Mouse (Mus musculus): ENCODE results near the gene Vps37b. TPM values are rescaled to one million over a fixed set of nuclear protein-coding genes. Genes with fewer than 3 reads are reported as not detected.

Gene Vps37b
- polyA plus RNA-seq, 1 experiment from 2014 or later: 40.7 TPM

DNA sequence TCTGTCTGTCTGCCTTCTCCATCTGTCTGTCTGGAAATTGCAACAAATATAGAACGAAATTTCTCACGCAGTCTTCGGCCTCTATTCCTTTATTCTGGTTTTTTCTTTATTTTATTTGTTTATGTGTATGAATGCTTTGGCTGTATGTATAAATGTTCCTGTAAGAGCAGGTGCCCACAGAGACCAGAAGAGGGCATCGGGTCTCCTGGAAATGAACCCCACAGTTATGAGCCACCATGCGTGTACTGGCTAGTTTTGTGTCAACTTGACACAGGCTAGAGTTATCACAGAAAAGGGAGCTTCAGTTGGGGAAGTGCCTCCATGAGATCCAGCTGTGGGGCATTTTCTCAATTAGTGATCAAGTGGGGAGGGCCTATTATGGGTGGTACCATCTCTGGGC is 11.9 kb upstream of the Vps37b start:
- no peak for ATAC-seq (ENCODE audit: insufficient number of reproducible peaks, insufficient read depth, low FRiP score, low TSS enrichment, low read depth)
- Histone ChIP-seq H3K9me3 (no peaks in the 10 kb centered on the region), H3K27ac (no peak overlapping the region; the same call in 1 of the 2 replicates), H3K36me3 (no peaks in the 10 kb centered on the region), H3K9ac (replicated peaks) (no peak overlapping the region), H3K4me2 (no peak overlapping the region), H3K4me1 (replicated peaks) (no peaks in the 10 kb centered on the region), H3K27me3 (no peaks in the 10 kb centered on the region), H3K4me3 (replicated peaks) (no peak overlapping the region)
- WGBS: 93% methylated on average over 5 of the region's 5 CpGs

DNA sequence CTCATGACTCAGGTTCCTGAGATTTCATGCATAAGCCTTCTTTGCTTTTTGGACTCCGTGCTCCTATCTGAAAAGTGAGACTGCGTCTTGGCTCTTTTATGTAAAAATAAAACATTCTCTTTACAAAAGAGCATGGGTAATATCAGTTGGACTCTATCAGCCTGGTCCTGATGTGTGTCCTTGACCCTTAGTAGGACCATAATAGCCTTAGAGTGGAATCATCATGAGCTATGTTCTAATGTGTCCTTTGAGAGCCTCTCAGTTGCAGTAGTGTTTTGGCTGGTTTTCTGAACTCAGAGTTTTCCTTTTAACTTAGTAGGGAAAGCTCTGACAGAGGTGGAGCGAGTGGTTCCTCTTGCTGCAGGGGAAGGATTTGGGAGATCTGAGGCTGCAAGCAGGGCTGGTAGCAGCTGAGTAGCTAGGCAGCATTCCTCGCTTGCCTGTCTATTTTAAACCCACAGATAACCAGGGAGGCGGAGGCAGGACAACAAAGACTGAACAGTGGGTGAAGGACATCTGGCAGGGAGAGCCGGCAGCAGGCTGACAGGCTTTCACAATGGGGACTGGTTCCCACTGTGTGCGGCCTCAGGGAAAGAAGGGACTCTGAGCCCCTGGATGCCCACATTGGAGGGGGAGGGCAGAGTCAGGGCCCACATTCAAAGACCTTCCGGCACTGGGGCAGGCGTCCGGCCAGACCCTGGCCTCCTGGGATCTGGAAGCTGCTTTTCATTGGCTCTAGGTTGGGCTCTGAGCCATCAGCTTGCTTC is 11.3 kb upstream of the Vps37b start:
- no peak overlapping the region for H3K4me2 ChIP-seq
- no peak overlapping the region for H3K4me3 ChIP-seq (replicated peaks)
- no peaks in the 10 kb centered on the region for H3K36me3 ChIP-seq
- H3K4me1 ChIP-seq (replicated peaks): no peaks in the 10 kb centered on the region
- no peak for ATAC-seq (ENCODE audit: insufficient number of reproducible peaks, insufficient read depth, low FRiP score, low TSS enrichment, low read depth)
- H3K27ac ChIP-seq: peak overlapping the region; percentile 31
- H3K9ac ChIP-seq (replicated peaks): no peak overlapping the region
- 47% methylated on average over 10 of the region's 10 CpGs for WGBS
- H3K9me3 ChIP-seq: no peaks in the 10 kb centered on the region
- H3K27me3 ChIP-seq: no peaks in the 10 kb centered on the region

DNA sequence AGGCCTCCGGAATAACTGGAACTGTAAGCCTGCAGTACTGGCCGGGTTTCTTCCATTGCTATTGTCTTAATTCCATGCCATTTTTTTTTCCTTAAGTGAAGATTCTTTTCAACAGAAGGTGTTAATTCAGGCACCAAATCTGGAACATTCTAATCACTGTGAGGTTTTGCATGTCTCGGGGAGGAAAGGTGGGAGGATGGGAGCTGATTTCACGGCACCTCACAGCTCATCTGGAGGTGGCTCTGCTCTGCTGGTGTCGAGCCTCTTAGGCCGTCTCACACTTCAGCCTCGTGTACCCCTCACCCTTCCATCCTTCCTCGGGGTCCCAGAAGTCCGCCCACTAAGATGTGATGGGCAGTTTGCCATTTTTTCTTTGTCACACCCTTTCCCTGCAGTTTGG is 9.0 kb upstream of the Vps37b start:
- Histone ChIP-seq H3K4me3 (replicated peaks) (no peak overlapping the region), H3K27me3 (no peaks in the 10 kb centered on the region), H3K4me2 (no peak overlapping the region), H3K36me3 (no peaks in the 10 kb centered on the region), H3K9ac (replicated peaks) (no peak overlapping the region), H3K27ac (no peak overlapping the region), H3K9me3 (no peaks in the 10 kb centered on the region), H3K4me1 (replicated peaks) (no peaks in the 10 kb centered on the region)
- WGBS: 71% methylated on average over 9 of the region's 9 CpGs
- ATAC-seq (ENCODE audit: insufficient number of reproducible peaks, insufficient read depth, low FRiP score, low TSS enrichment, low read depth): no peak

DNA sequence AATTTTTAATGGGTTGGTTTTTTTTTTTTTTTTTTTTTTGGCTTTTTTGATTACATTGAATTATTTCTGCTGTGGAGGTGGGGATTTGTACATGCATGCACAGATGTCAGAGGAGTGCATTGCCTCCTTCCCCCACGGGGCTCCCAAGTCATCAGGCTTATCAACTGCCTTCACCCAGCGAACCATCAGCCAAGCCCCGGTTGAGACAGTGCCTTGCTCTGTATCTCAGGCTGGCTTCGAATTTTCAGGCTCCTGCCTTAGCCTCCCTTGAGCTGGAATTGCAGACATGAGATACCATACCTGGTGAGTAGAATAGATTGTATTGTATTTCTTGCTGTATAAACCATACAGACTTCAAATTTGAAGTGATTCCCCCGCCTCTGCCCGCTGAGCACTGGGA is 7.5 kb upstream of the Vps37b start:
- Histone ChIP-seq H3K4me1 (replicated peaks) (no peaks in the 10 kb centered on the region), H3K36me3 (no peaks in the 10 kb centered on the region), H3K4me3 (replicated peaks) (no peak overlapping the region), H3K27me3 (no peaks in the 10 kb centered on the region), H3K4me2 (no peak overlapping the region), H3K9me3 (no peaks in the 10 kb centered on the region), H3K27ac (no peak overlapping the region), H3K9ac (replicated peaks) (no peak overlapping the region)
- WGBS: 88% methylated on average over 6 of the region's 6 CpGs
- ATAC-seq (ENCODE audit: insufficient number of reproducible peaks, insufficient read depth, low FRiP score, low TSS enrichment, low read depth): no peak

DNA sequence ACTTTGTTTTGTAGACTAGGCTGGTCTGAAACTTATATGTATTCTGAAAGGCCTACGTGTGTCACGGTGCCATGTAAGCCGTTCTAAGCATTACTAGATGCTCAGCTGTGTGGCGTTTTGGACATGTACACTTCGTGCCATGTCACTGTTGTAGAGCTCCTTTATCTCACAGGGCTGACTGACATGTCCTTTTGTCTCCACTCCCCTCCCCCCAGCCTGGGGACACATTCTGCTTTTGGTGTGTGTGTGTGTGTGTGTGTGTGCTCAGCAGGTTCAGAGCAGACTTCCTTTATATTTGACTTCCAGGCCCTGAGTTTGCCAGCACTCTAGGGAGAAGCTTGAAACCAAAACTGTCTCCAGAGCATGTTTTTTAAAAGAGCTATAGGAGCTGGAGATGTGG is 4.8 kb upstream of the Vps37b start:
- Histone ChIP-seq H3K27ac (no peak overlapping the region), H3K9me3 (no peaks in the 10 kb centered on the region), H3K36me3 (no peaks in the 10 kb centered on the region), H3K27me3 (no peaks in the 10 kb centered on the region), H3K4me1 (replicated peaks) (no peaks in the 10 kb centered on the region), H3K4me3 (replicated peaks) (no peak overlapping the region), H3K4me2 (no peak overlapping the region), H3K9ac (replicated peaks) (no peak overlapping the region)
- ATAC-seq (ENCODE audit: insufficient number of reproducible peaks, insufficient read depth, low FRiP score, low TSS enrichment, low read depth): no peak
- 82% methylated on average over 5 of the region's 5 CpGs for WGBS

DNA sequence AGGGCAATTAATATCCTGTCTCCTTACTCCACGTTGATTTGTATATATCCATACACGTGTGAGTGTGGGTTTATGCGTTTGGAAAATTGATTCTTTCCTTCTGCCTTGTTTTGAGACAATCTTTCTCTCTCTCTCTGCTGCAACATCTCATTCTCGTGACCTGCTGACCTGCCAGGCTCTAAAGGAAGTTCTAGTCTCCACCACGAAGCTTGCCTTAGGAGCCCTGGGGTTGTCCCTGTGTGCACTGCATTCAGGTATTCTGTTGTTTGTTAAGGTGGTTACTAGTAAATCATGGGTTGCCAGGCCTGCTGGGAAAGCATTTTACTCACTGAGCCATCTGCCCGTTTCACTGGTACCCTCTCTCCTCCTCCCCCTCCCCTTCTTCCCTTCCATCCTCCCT is 4.3 kb upstream of the Vps37b start:
- no peak for ATAC-seq (ENCODE audit: insufficient number of reproducible peaks, insufficient read depth, low FRiP score, low TSS enrichment, low read depth)
- no peaks in the 10 kb centered on the region for H3K9me3 ChIP-seq
- H3K4me2 ChIP-seq: no peak overlapping the region
- H3K27ac ChIP-seq: no peak overlapping the region
- H3K27me3 ChIP-seq: no peaks in the 10 kb centered on the region
- no peak overlapping the region for H3K9ac ChIP-seq (replicated peaks)
- H3K4me3 ChIP-seq (replicated peaks): no peak overlapping the region
- WGBS: 50% methylated on average over 6 of the region's 6 CpGs
- no peaks in the 10 kb centered on the region for H3K4me1 ChIP-seq (replicated peaks)
- H3K36me3 ChIP-seq: no peaks in the 10 kb centered on the region

DNA sequence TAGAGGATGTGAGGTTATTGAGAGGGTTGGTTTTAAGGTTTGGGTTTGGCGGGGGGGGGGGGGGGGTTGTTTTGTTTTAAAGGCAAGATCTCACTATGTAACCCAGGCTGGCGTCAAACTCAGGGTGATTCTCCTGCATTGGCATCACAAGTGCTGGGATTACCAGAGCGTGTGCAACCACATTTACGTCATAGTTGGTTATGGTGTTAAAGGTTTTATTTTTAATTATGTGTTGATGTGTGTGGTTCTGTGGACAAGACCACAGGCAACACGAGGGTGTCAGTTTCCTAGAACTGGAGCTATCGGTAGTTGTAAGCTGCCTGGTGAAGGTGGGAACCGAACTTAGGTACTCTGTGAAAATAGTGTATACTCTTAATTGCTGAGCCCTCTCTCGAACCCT is 3.7 kb upstream of the Vps37b start:
- WGBS: 76% methylated on average over 7 of the region's 8 CpGs
- Histone ChIP-seq H3K9ac (replicated peaks) (no peak overlapping the region), H3K27ac (no peak overlapping the region), H3K36me3 (no peaks in the 10 kb centered on the region), H3K27me3 (no peaks in the 10 kb centered on the region), H3K4me3 (replicated peaks) (no peak overlapping the region), H3K9me3 (no peaks in the 10 kb centered on the region), H3K4me2 (no peak overlapping the region), H3K4me1 (replicated peaks) (peaks cover 5% of the 10 kb centered on the region)
- ATAC-seq (ENCODE audit: insufficient number of reproducible peaks, insufficient read depth, low FRiP score, low TSS enrichment, low read depth): no peak

DNA sequence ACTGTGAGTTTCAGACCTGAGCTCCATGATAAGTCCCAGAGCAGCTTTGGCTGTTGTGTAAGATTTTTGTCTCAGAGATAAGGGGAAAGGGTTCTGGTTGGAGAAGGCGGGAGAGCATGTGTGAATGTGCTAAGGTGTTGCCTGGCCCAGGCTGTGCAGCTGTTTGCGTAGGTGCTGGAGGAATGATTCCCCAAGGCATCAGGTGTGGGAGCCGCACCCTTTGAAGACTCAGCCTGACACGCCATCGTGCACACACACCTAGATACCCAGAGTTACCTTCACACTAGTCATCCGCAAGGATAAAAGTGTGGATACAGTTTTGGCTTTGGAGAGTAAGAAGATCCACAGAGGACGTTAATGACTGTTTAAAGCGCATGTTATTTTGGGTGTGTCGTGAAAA is 3.3 kb upstream of the Vps37b start:
- Histone ChIP-seq H3K27ac (no peak overlapping the region), H3K4me3 (replicated peaks) (no peak overlapping the region), H3K27me3 (no peaks in the 10 kb centered on the region), H3K4me2 (no peak overlapping the region), H3K9ac (replicated peaks) (no peak overlapping the region), H3K36me3 (no peaks in the 10 kb centered on the region), H3K4me1 (replicated peaks) (peaks cover 9% of the 10 kb centered on the region), H3K9me3 (no peaks in the 10 kb centered on the region)
- ATAC-seq (ENCODE audit: insufficient number of reproducible peaks, insufficient read depth, low FRiP score, low TSS enrichment, low read depth): no peak
- WGBS: 80% methylated on average over 9 of the region's 9 CpGs

DNA sequence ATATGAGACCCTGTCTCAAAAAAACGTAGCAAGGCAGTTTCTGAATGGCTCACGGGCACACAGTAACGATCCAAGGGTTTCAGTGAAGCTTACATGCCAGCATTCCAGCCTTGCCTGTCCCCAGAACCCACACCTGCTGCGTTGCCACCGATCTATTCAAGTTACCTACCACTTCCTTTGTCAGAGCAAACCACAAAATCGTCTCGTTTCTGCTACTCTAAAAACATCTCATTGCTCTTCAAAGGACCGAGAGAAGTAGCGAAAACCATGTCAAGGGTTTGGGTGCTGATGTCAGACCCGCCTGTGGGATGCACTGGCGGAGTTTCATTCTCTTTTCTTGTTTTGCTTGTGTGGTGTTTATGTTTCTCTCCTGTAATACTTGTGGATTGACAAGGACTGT is 2.4 kb upstream of the Vps37b start:
- no peaks in the 10 kb centered on the region for H3K9me3 ChIP-seq

DNA sequence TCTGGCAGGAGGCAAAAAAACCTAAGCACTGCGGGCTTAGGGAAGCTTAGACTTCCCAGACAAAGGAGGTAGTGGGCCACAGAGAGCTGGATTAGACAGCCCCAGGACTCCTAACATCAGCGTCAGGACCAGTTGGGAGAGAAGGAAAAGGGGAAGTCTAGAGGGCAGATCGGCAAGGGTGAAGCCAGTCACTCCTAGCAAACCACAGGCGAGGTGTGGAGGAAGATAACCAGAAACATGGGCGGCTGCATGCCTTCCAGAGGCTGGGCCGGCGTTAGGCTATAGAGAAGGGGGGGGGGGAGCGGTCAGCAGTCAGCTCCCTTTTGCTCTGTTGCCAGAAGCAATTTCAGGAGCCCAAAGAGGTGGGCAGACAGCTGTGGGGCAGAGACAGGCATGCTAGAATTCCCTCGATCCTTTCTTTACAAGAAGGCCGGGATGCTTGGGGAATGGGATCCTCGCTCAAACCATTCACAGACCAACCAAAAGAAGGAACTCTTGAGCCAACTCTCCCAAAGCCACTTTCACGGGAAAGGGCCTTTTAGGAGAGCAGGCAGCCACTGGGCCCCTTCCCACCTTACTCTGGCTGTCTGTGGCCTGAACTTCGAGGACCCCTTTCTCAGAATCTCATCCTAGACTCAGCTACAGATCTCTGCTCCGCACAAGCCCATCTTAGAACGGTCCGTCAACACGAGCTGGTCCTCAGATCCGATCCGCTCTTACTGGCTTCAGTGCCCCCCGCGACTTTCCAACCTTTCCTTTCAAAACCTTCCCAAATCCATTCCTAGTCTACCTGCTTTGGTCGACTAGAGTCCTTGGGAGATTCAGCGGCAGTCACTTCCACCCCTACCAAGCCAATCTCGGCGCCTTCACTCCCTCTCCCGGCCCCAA is 758 bp downstream of the Vps37b start:
- ATAC-seq (ENCODE audit: insufficient number of reproducible peaks, insufficient read depth, low FRiP score, low TSS enrichment, low read depth): 0 out of 2 replicates have a peak, but pooled peaks have one; percentile 11
- Histone ChIP-seq H3K27ac (peak overlapping the region; percentile 94), H3K4me2 (peak overlapping the region; percentile 85), H3K4me1 (replicated peaks) (peaks cover 22% of the 10 kb centered on the region), H3K9me3 (no peaks in the 10 kb centered on the region), H3K36me3 (peaks cover 17% of the 10 kb centered on the region), H3K4me3 (replicated peaks) (peak overlapping the region; percentile 87), H3K27me3 (no peaks in the 10 kb centered on the region), H3K9ac (replicated peaks) (peak overlapping the region; percentile 91)
- WGBS: 1% methylated on average over 26 of the region's 26 CpGs

More for the DNA sequence above, 2.4 kb upstream of the Vps37b start:
- H3K4me2 ChIP-seq: no peak overlapping the region
- no peaks in the 10 kb centered on the region for H3K27me3 ChIP-seq
- H3K4me1 ChIP-seq (replicated peaks): peaks cover 13% of the 10 kb centered on the region
- no peaks in the 10 kb centered on the region; the same call in 1 of the 2 replicates for H3K36me3 ChIP-seq
- 73% methylated on average over 11 of the region's 11 CpGs for WGBS
- no peak overlapping the region for H3K27ac ChIP-seq
- H3K4me3 ChIP-seq (replicated peaks): no peak overlapping the region
- no peak for ATAC-seq (ENCODE audit: insufficient number of reproducible peaks, insufficient read depth, low FRiP score, low TSS enrichment, low read depth)
- no peak overlapping the region for H3K9ac ChIP-seq (replicated peaks)

DNA sequence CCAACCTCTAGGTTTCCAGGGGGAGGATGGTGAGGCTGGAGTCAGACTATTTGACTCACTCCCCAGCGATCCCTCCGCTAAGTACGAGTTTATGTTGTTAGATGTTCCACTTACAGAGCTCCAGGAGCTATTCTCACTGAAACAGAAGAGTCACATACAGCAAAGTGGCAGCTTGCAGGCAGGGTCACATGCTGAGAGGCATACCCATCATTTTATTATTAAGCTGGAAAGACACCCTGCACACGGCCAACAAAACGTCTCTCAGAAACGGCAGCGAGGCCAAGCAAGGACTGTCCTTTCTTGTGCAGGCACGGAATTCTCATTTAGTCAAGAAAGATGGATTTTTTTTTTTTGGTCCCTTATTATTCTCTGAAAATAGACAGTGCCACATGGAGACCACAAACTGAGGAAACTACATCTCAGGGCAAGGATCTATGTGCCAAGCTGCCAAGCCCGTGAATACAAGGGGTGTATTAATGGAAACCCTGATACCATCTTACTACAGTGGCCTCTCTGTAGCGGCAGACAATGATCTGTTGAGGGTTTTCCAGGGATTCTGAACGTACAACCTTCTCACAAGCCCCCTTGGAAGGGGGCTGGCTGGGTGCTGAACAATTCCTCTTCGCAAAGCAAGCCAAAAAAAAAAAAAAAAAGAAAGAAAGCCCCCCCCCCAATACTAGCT is 1.5 kb downstream of the Vps37b start:
- Histone ChIP-seq H3K27ac (peak overlapping the region; percentile 94), H3K36me3 (peaks cover 24% of the 10 kb centered on the region), H3K27me3 (no peaks in the 10 kb centered on the region), H3K9ac (replicated peaks) (peak overlapping the region; percentile 91), H3K9me3 (no peaks in the 10 kb centered on the region), H3K4me3 (replicated peaks) (peak overlapping the region; percentile 87), H3K4me2 (peak overlapping the region; percentile 85), H3K4me1 (replicated peaks) (peaks cover 29% of the 10 kb centered on the region)
- 66% methylated on average over 12 of the region's 12 CpGs for WGBS
- ATAC-seq (ENCODE audit: insufficient number of reproducible peaks, insufficient read depth, low FRiP score, low TSS enrichment, low read depth): no peak
